Mouse (Mus musculus) myocyte (in vitro differentiated cells): Measurements from ENCODE around the gene Spatc1l.

Experiments
- CEBPB ChIP-seq: IDR thresholded peaks from 2 replicates; pipeline ENCODE4 v1.6.1; 2011; ENCODE audit warnings: mild to moderate bottlenecking, moderate library complexity; ENCODE audit not compliant: poor library complexity, insufficient read depth, severe bottlenecking
- E2F4 ChIP-seq: IDR thresholded peaks from one replicate; pipeline ENCODE4 v1.6.1; 2011; ENCODE audit warnings: mild to moderate bottlenecking, control low read depth, moderate library complexity; ENCODE audit not compliant: insufficient read depth
- MAX ChIP-seq: IDR thresholded peaks from one replicate; pipeline ENCODE4 v1.6.1; 2011; ENCODE audit warnings: low read depth, mild to moderate bottlenecking, control low read depth
- MYOG ChIP-seq, 3 experiments: IDR thresholded peaks; one replicate each; pipeline ENCODE4 v1.6.1; 2011; ENCODE audit warnings: control low read depth in 2 of 3, low read depth in 2 of 3, mild to moderate bottlenecking in 2 of 3; ENCODE audit not compliant: insufficient read length in 2 of 3, control insufficient read depth in 1 of 3, insufficient read depth in 1 of 3
- POLR2A ChIP-seq: IDR thresholded peaks from one replicate; pipeline ENCODE4 v1.6.1; 2011; ENCODE audit warnings: low read depth, mild to moderate bottlenecking, control low read depth, moderate library complexity; ENCODE audit not compliant: insufficient read length
- POLR2AphosphoS2 ChIP-seq: IDR thresholded peaks from one replicate; pipeline ENCODE4 v1.6.1; 2011; ENCODE audit warnings: low read depth, control low read depth; ENCODE audit not compliant: insufficient read length

DNA sequence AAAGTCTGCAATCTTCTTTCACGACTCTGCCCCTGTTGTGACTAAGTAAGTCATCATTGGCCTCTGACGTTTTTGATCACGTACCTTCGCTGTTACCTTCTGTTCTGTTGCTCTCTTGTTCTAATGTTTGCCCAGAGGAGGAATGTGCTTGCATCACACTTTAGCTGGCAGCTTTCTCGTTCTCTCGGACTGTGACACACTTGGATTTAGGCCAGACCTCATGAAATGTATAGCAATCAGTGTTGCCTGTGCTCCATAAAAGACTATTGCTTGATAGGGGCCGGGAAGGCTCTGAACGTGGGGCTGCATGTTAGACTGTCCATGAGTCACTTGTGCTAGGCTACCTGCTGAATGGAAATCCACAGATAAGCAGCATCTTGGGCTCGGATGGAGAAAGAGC, 24.5 kb upstream of the Spatc1l start:
- no peak for TF ChIP-seq POLR2A
- TF ChIP-seq MYOG (IDR thresholded peaks at IDR 0.05; ENCODE audit: control insufficient read depth in 1 of 3, insufficient read depth in 1 of 3, insufficient read length in 2 of 3, low read depth in 2 of 3): no peak
- no peak for TF ChIP-seq POLR2AphosphoS2
- TF ChIP-seq MAX: no peak
- TF ChIP-seq E2F4: no peak
- peak; percentile 26; the same call in 1 of the 2 replicates for TF ChIP-seq CEBPB
